Mouse (Mus musculus): ENCODE measurements around the gene Gm11444.

GRCm38 (mm10) chr11:85887801-85888450 lies 37.8 kb upstream of the Gm11444 start:
- no peak for TF ChIP-seq CTCF (IDR thresholded peaks at IDR 0.05; ENCODE audit: low read depth, low read length)
- TF ChIP-seq POLR2A (IDR thresholded peaks at IDR 0.05; ENCODE audit: extremely low read depth, insufficient read depth, low read length): no peak

Measured in liver, adult 2 months (tissue).